Mouse (Mus musculus) cerebellum, postnatal 14 days (tissue): ENCODE data around the gene 1700025C18Rik.

ENCODE experiments used
- DNase-seq, 2 experiments: peaks; one replicate each; pipeline ENCODE4 v3.0.0; 2021; ENCODE audit warnings: mixed read lengths in 2 of 2

1700025C18Rik gene

GRCm38 (mm10) chr2:165077055-165077454 lies 13.5 kb downstream of the 1700025C18Rik start:
- no peak for DNase-seq

DNA sequence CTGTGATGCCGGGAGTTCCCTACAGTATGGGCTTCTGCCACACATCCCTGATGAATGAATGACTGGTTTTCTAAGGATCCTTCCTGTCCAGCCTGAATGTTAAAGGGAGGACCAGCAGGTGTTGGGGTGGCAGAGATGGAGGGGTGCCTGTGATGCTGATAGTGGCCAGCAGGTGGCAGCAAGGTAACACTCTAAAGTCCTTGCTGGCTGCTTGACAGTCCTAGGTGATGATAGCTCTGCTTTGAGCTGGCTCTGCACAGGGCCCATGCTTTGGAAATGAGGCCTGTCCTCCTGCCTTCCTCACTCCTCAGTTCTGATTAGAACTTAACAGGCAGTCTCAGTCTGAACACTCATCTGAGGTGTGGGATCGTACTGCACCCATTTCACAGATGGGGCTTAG lies 15.6 kb downstream of the 1700025C18Rik start:
- DNase-seq: peak; percentile 95

DNA sequence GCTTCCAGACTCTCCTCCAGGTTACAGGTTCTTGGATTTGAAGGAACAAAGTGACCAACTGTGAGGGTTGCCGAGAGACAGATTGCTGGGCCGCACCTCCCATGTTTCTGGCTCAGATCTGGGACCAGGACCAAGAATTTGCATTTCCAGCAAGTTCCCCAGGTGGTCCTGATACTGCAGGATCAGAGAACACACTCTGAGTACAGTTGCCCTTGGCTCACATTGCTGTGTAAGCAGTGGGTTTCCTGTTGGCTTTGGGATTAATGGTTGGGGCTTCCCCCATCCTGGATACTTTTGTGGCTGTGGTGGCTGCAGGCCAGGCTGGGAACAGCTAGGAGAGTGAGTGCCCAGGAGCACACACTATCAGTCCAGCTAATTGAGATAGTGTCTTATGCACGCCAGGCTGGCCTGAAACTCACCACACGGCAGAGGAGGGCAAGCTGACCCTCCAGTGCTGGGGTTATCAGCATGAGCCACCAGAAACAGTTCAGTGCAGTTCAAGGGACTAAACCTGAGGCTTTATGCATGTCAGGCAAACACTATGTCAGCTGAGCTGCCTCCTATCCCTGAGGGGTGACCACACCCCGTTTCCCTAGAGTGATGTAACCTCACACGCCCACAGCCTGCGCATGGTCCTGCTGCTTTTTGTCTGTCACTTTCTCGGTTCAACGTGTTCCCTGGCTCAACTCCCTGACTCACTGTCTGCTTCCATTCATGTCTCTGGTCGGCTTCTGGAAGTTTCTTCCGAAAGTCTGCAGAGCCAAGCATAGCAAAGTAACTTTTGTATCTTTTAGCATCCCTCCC lies 16.3 kb downstream of the 1700025C18Rik start:
- DNase-seq: peak; percentile 82 to 92

GRCm38 (mm10) chr2:165073381-165073781 lies 17.2 kb downstream of the 1700025C18Rik start:
- DNase-seq: peak; percentile 89 to 94

GRCm38 (mm10) chr2:165070096-165070816 lies 20.3 kb downstream of the 1700025C18Rik start:
- peak; percentile 89 to 91 for DNase-seq

DNA sequence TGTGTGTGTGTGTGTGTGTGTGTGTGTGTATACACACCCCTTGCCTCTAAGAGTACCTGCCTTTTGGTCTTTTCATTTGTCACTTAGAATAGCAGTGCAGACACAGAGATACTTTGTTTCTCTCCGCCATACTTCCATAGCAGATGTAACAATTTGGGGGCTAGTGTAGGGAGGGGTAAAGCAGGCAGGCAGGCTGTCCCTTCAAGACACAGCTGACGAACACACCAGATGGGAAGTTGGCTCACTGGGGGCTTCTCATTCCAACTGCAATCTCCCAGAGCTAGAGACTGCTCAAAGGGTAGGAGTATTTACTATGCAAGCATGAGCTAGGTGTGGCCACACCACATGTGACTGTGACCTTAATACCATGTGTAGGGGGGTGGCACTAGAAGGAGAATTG lies 21.7 kb downstream of the 1700025C18Rik start:
- DNase-seq: no peak

- DNase-seq: no peak
Measured at GRCm38 (mm10) chr2:165064489-165064888, 26.1 kb downstream of the 1700025C18Rik start.

GRCm38 (mm10) chr2:165061638-165062433 lies 28.7 kb downstream of the 1700025C18Rik start:
- DNase-seq: no peak

GRCm38 (mm10) chr2:165059961-165060360 lies 30.6 kb downstream of the 1700025C18Rik start:
- no peak for DNase-seq

GRCm38 (mm10) chr2:165056377-165057085 lies 34.0 kb downstream of the 1700025C18Rik start:
- no peak for DNase-seq

DNA sequence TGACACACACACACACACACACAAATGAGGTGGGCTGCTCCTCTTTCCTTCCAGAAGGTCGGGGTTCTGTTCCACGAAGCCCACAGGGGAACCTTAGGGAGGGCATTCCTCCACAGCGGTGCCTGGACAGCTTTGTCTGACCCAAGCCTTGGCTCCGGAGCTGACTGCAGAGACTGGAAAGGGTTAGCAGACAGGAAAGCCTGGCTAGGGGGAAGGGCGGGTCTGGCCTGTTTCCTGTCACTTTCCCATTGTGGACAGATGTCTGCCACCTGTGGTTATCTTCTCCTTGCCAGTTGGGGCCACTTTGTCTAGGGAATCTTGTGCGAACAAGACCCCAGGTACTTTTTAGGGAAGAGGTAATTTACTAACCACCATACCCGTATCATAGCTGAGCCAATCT lies 34.6 kb downstream of the 1700025C18Rik start:
- no peak for DNase-seq

GRCm38 (mm10) chr2:165054888-165055852 lies 35.4 kb downstream of the 1700025C18Rik start, which contains the start of gene Cd40:
Gene Cd40, plus strand, starts transcription at chr2:165055627.
- peak in 1 of 2 experiments; percentile 38 for DNase-seq

GRCm38 (mm10) chr2:165051566-165051965 lies 39.0 kb downstream of the 1700025C18Rik start:
- DNase-seq: no peak

DNA sequence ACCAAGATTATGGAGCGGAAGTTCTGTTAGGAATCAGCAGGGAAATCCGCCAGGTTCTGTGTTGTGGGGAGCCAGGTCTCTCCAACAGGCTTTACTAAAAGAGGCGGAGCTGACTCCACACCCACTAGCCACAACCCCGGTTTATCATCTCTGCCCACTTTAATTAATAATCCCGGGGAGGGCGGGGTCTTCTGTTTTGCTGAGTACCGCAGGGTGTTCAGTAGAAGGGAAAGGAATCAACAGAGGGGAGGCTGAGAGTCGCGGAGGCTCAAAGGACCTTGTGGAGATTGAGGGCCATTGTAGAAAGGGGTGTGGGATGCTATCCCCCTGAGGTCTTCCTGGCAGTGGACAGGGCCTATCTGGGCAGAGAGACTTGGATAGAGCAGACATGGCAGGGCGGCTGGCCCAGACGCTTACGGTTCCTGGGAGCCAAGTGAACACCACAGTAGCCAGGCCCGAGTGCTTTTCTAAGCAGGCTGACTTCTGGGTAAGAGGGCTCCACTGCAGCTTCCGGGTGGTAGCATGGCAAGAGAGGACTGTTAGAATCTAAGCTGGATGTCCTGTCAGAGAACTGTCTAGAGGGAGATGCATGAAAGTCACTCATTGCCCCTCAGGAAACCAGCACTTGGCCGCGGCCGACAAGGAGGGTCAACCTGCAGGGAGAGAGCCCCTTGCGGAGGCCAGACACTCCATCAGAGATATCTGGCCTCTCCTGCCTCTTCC lies 39.6 kb downstream of the 1700025C18Rik start:
- DNase-seq: peak; percentile 59 to 73

- DNase-seq: no peak
Measured at GRCm38 (mm10) chr2:165049044-165049443, 41.5 kb downstream of the 1700025C18Rik start.

GRCm38 (mm10) chr2:165043729-165044128 lies 46.8 kb downstream of the 1700025C18Rik start:
- no peak for DNase-seq

DNA sequence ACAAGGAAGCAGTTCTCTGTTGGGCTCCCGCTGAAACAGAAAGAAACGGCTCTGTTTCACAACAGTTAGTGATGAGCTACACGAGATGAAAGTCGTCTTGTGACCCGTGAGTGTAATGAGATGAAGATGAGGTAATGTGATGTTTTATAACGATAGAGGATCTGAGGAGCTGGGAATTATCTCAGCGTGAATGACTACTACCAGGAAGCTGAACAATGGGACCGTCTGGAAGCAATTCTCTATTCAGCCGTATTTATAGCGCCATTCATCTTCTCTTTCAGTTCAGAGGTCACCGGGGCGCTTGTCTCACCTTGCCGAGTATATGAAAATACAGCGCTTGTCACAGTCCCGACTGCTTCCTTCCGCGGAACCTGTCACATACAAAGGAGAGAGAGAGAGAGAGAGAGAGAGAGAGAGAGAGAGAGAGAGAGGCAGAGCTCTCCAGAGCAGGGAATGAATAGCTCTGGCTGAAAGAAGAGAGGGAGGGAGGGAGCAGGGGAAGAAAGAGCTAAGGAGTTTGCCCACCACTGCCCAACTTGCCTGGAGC lies 47.4 kb downstream of the 1700025C18Rik start:
- no peak for DNase-seq

- DNase-seq: no peak
Measured at GRCm38 (mm10) chr2:165042126-165042525, 48.4 kb downstream of the 1700025C18Rik start.

GRCm38 (mm10) chr2:165037415-165037814 lies 53.1 kb downstream of the 1700025C18Rik start:
- DNase-seq: no peak

- no peak for DNase-seq
Measured at GRCm38 (mm10) chr2:165035058-165035431, 55.5 kb downstream of the 1700025C18Rik start.
